Mouse (Mus musculus): Measurements from ENCODE around the gene Clec16a. TPM values are rescaled to one million over a fixed set of nuclear protein-coding genes. Genes with fewer than 3 reads are reported as not detected.

Clec16a gene
- polyA plus RNA-seq, 2 experiments = 2.7 to 10.0 TPM

DNA sequence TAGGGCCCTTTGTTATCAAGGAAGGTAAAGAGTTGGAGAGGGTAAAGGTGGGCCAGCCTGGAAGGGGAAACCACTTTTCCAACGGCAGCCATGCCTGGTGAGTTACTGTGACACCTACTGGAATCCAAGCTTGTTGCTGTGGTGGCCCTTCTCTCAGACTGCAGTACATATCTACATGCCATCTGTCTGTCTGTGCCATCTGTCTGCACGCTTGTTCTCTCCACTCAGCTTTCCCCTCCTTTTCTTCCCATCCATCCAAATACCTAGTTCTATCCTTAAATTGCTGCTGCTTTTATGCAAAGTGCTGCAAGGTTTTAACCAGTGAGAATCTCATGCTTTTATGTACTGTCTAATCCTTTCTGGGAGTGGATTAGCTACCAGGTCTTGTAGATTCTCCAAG, 4.5 kb downstream of the Clec16a start:
- no peak overlapping the region for H3K27ac ChIP-seq
- no peaks in the 10 kb centered on the region for H3K27me3 ChIP-seq (ENCODE audit: control insufficient read depth, insufficient read depth, low read length)
- H3K4me3 ChIP-seq (ENCODE audit: insufficient read depth in 1 of 2, low read depth in 2 of 2, low read length in 2 of 2) = no peak overlapping the region
- no peak for TF ChIP-seq EP300 (IDR thresholded peaks at IDR 0.05; ENCODE audit: low read depth)
- no peak for TF ChIP-seq CTCF (IDR thresholded peaks at IDR 0.05; ENCODE audit: low read depth)
- H3K4me1 ChIP-seq (replicated peaks; ENCODE audit: control insufficient read depth in 2 of 2, insufficient read depth in 2 of 2, low read length in 1 of 2) = peaks cover 6 to 8% of the 10 kb centered on the region in 2 experiments
- H3K36me3 ChIP-seq (replicated peaks; ENCODE audit: control insufficient read depth, insufficient read depth, low read depth) = no peaks in the 10 kb centered on the region
- no peak for DNase-seq (ENCODE audit: low read depth in 3 of 3, low spot score in 3 of 3)
- ATAC-seq (ENCODE audit: insufficient read depth) = no peak
- 70% methylated on average over 2 of the region's 2 CpGs for WGBS (ENCODE audit: insufficient replicate concordance)
- no peaks in the 10 kb centered on the region for H3K9me3 ChIP-seq (ENCODE audit: control insufficient read depth, low read length)
- no peak overlapping the region for H3K4me2 ChIP-seq (ENCODE audit: low read depth)
- no peak overlapping the region for H3K9ac ChIP-seq (replicated peaks)

DNA sequence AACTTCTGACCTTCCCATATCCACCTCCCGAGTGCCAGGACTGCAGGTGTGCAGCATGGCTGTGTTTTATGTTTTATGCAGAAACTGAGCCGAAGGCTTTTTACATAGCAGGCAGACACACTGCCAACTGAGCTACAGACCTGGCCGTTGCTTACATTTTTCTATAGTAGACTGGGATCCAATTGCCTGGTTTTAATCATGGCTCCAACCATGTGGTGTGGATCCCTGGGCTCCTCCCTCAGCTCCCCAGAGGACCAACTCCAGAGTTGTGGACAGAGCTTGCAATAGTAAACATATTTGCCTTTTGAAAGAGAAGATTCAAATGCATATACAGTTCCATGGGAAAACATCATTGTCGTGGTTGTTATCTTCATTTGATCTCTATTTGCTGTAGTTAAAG, 6.5 kb downstream of the Clec16a start:
- 60% methylated on average over 4 of the region's 4 CpGs for WGBS (ENCODE audit: insufficient replicate concordance)
- no peak for TF ChIP-seq CTCF (IDR thresholded peaks at IDR 0.05; ENCODE audit: low read depth)
- no peak for TF ChIP-seq EP300 (IDR thresholded peaks at IDR 0.05; ENCODE audit: low read depth)
- Histone ChIP-seq H3K9ac (replicated peaks) (no peak overlapping the region), H3K4me3 (ENCODE audit: insufficient read depth in 1 of 2, low read depth in 2 of 2, low read length in 2 of 2) (no peak overlapping the region), H3K27me3 (ENCODE audit: control insufficient read depth, insufficient read depth, low read length) (no peaks in the 10 kb centered on the region), H3K4me2 (ENCODE audit: low read depth) (no peak overlapping the region), H3K9me3 (ENCODE audit: control insufficient read depth, low read length) (no peaks in the 10 kb centered on the region), H3K4me1 (replicated peaks; ENCODE audit: control insufficient read depth in 2 of 2, insufficient read depth in 2 of 2, low read length in 1 of 2) (peaks cover 0 to 2% of the 10 kb centered on the region in 2 experiments; a peak in 1 of 4 replicates), H3K27ac (no peak overlapping the region), H3K36me3 (replicated peaks; ENCODE audit: control insufficient read depth, insufficient read depth, low read depth) (no peaks in the 10 kb centered on the region)
- ATAC-seq (ENCODE audit: insufficient read depth) (no peak), DNase-seq (ENCODE audit: low read depth in 3 of 3, low spot score in 3 of 3) (no peak)

DNA sequence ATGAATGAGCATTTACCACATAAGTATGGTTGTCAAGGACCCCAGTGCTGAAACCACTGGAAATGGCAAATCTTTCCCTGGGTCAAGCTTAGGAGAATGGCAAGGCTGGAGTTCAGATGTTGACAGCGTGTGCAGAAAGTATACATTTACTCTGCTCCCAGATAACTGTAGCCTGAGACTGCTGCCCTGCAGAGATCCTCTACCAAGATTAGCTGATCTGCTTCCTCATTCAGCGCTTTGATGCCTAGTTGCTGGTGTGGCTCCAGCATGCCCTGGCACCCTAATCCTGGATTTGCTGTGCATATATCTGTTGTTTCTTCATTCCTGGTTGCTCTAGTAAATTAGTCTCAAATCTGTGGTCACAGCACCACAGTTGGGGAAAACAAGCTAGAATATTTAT, 8.7 kb downstream of the Clec16a start:
- H3K9ac ChIP-seq (replicated peaks) = no peak overlapping the region
- no peak for TF ChIP-seq CTCF (IDR thresholded peaks at IDR 0.05; ENCODE audit: low read depth)
- TF ChIP-seq EP300 (IDR thresholded peaks at IDR 0.05; ENCODE audit: low read depth) = no peak
- 11% methylated on average over 2 of the region's 2 CpGs for WGBS (ENCODE audit: insufficient replicate concordance)

DNA sequence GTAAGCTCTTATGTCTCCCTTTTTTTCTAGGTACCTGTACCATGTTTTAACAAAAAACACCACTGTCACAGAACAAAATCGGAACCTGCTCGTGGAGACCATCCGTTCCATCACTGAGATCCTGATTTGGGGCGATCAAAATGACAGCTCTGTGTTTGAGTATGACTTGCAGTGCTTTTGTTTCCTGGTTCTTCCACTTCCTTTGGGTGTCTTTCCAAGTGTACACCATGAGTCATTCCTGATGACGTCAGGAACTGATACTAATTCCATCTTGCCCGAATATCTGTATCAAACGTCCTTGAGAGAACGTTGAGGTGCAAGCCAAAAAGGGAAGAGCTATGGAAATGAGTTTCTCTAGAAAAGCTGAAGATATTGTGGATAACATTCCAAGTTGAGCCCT, 14.9 kb downstream of the Clec16a start:
- H3K4me1 ChIP-seq (replicated peaks; ENCODE audit: control insufficient read depth in 2 of 2, insufficient read depth in 2 of 2, low read length in 1 of 2) = no peaks in the 10 kb centered on the region; a peak in 1 of 4 replicates
- no peaks in the 10 kb centered on the region for H3K9me3 ChIP-seq (ENCODE audit: control insufficient read depth, low read length)
- no peak for DNase-seq (ENCODE audit: low read depth in 3 of 3, low spot score in 3 of 3)
- WGBS (ENCODE audit: insufficient replicate concordance) = 80% methylated on average over 8 of the region's 8 CpGs
- H3K27ac ChIP-seq = no peak overlapping the region
- no peak overlapping the region for H3K9ac ChIP-seq (replicated peaks)
- no peaks in the 10 kb centered on the region for H3K36me3 ChIP-seq (replicated peaks; ENCODE audit: control insufficient read depth, insufficient read depth, low read depth)
- H3K4me2 ChIP-seq (ENCODE audit: low read depth) = no peak overlapping the region
- ATAC-seq (ENCODE audit: insufficient read depth) = no peak
- H3K27me3 ChIP-seq (ENCODE audit: control insufficient read depth, insufficient read depth, low read length) = no peaks in the 10 kb centered on the region
- no peak for TF ChIP-seq EP300 (IDR thresholded peaks at IDR 0.05; ENCODE audit: low read depth)
- H3K4me3 ChIP-seq (ENCODE audit: insufficient read depth in 1 of 2, low read depth in 2 of 2, low read length in 2 of 2) = no peak overlapping the region

More for the DNA sequence above, 8.7 kb downstream of the Clec16a start:
- Histone ChIP-seq H3K4me1 (replicated peaks; ENCODE audit: control insufficient read depth in 2 of 2, insufficient read depth in 2 of 2, low read length in 1 of 2) (peaks cover 0 to 2% of the 10 kb centered on the region in 2 experiments; a peak in 2 of 4 replicates), H3K36me3 (replicated peaks; ENCODE audit: control insufficient read depth, insufficient read depth, low read depth) (no peaks in the 10 kb centered on the region), H3K4me3 (ENCODE audit: insufficient read depth in 1 of 2, low read depth in 2 of 2, low read length in 2 of 2) (no peak overlapping the region), H3K27ac (no peak overlapping the region), H3K4me2 (ENCODE audit: low read depth) (no peak overlapping the region), H3K9me3 (ENCODE audit: control insufficient read depth, low read length) (no peaks in the 10 kb centered on the region), H3K27me3 (ENCODE audit: control insufficient read depth, insufficient read depth, low read length) (no peaks in the 10 kb centered on the region)
- DNase-seq (ENCODE audit: low read depth in 3 of 3, low spot score in 3 of 3) (no peak), ATAC-seq (ENCODE audit: insufficient read depth) (no peak)

DNA sequence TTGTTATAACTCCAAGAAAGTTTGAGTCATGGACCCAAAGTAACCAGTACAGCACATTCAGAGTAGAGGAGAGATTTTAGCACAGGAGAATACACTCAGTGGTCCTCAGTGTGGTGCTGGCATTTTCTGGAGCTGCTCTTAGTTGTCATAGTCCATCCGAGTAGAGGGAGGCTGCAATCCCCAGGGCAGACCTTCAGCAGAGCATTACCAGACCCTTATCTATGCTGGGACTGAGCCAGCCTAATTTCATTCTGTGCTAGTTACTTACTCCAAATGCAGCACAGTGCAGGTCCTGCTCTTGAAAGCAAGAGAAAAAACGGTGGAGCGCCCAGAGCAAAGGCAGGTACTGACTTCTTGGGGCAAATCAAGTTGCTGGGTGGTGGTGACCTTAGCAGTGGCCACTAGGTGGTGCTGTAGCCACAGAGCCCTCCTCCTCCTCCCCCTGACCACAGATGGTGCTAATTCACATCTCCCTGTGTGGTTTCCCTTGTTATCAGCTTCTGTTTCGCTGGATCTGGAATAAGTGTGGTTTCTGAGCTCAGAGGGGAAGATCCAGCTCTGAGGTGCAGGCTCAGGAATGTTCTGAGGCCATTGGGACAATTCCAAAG, 20.2 kb downstream of the Clec16a start:
- no peak overlapping the region for H3K4me2 ChIP-seq (ENCODE audit: low read depth)
- no peak overlapping the region for H3K9ac ChIP-seq (replicated peaks)
- ATAC-seq (ENCODE audit: insufficient read depth) (peak; percentile 59; the same call in 1 of the 2 replicates), DNase-seq (ENCODE audit: low read depth in 3 of 3, low spot score in 3 of 3) (peak; percentile 24 to 37 (median 31))
- no peaks in the 10 kb centered on the region for H3K36me3 ChIP-seq (replicated peaks; ENCODE audit: control insufficient read depth, insufficient read depth, low read depth)
- no peaks in the 10 kb centered on the region for H3K9me3 ChIP-seq (ENCODE audit: control insufficient read depth, low read length)
- TF ChIP-seq CTCF (IDR thresholded peaks at IDR 0.05; ENCODE audit: low read depth) = peak; percentile 96
- no peak for TF ChIP-seq EP300 (IDR thresholded peaks at IDR 0.05; ENCODE audit: low read depth)
- no peaks in the 10 kb centered on the region for H3K27me3 ChIP-seq (ENCODE audit: control insufficient read depth, insufficient read depth, low read length)
- no peak overlapping the region for H3K4me3 ChIP-seq (ENCODE audit: insufficient read depth in 1 of 2, low read depth in 2 of 2, low read length in 2 of 2)
- no peaks in the 10 kb centered on the region for H3K4me1 ChIP-seq (replicated peaks; ENCODE audit: control insufficient read depth in 2 of 2, insufficient read depth in 2 of 2, low read length in 1 of 2)
- WGBS (ENCODE audit: insufficient replicate concordance) = 34% methylated on average over 4 of the region's 4 CpGs
- no peak overlapping the region for H3K27ac ChIP-seq

All from liver, embryonic 14.5 days (tissue).